Mouse (Mus musculus) kidney, postnatal 0 days (tissue): ENCODE measurements around the gene Gsto1. TPM values are rescaled to one million over a fixed set of nuclear protein-coding genes. Genes with fewer than 3 reads are reported as not detected.

Experiments used
- ATAC-seq: fragments of 200-750 bp; cut with Nextera tagmentation; replicated peaks from 2 replicates; pipeline ENCODE4 v1.8.0; 2017; ENCODE audit warnings: low read depth, moderate number of reproducible peaks, moderate TSS enrichment, moderate library complexity; ENCODE audit not compliant: low FRiP score
- DNase-seq: peaks from one replicate; pipeline ENCODE4 v3.0.0-alpha.2; 2016; ENCODE audit warnings: low spot score
- H3K27ac ChIP-seq: fragments of 300-500 bp; sonication (generic); 2 replicates; pipeline ENCODE4 v1.5.1; 2014; ENCODE audit warnings: mild to moderate bottlenecking
- H3K27me3 ChIP-seq: fragments of 300-500 bp; sonication (generic); 2 replicates; pipeline ENCODE4 v1.6.1; 2014; ENCODE audit warnings: low read length, mixed read lengths; ENCODE audit not compliant: insufficient read depth
- H3K36me3 ChIP-seq: fragments of 300-500 bp; sonication (generic); 2 replicates; pipeline ENCODE4 v1.6.1; 2014; ENCODE audit warnings: low read length, mixed read lengths; ENCODE audit not compliant: insufficient read depth
- H3K4me1 ChIP-seq: fragments of 300-500 bp; sonication (generic); replicated peaks from 2 replicates; pipeline ENCODE4 v1.6.1; 2014; ENCODE audit warnings: antibody characterized with exemption, low read length, mixed read lengths; ENCODE audit not compliant: insufficient read depth
- H3K4me2 ChIP-seq: fragments of 300-500 bp; sonication (generic); 2 replicates; pipeline ENCODE4 v1.6.1; 2014; ENCODE audit warnings: mild to moderate bottlenecking, low read length, moderate library complexity, mixed read lengths
- H3K4me3 ChIP-seq: fragments of 300-500 bp; sonication (generic); replicated peaks from 2 replicates; pipeline ENCODE4 v1.5.1; 2014; ENCODE audit warnings: low read depth, low read length
- H3K9ac ChIP-seq: fragments of 300-500 bp; sonication (generic); 2 replicates; pipeline ENCODE4 v1.6.1; 2014; ENCODE audit warnings: low read depth, low read length
- H3K9me3 ChIP-seq: fragments of 300-500 bp; sonication (generic); replicated peaks from 2 replicates; pipeline ENCODE4 v1.6.1; 2016; ENCODE audit warnings: low read length, inconsistent platforms, mixed read lengths
- CTCF ChIP-seq: IDR thresholded peaks from 2 replicates; pipeline ENCODE4 v1.5.1; 2016; ENCODE audit warnings: antibody characterized with exemption, low read depth, mild to moderate bottlenecking, moderate library complexity
- WGBS: fragments of 180-500 bp; shearing (Covaris S2); extraction: QIAGEN DNeasy Blood & Tissue Kit; methylation state at CpG from one replicate; pipeline ENCODE4 v1.1.7; 2014; 5-methylcytosine and 5-hydroxymethylcytosine counted together
- polyA plus RNA-seq: library from polyadenylated mRNA; unstranded; fragments of >200 nt; fragmentation: Nextera tagmentation; extraction: Ambion mirVana; gene quantifications from 2 replicates; pipeline ENCODE4 v1.2.1, GENCODE M21; 2015

The Gsto1 gene
- polyA plus RNA-seq, 1 experiment from 2014 or later, result 159 TPM

GRCm38 (mm10) chr19:47865353-47865947, 10.7 kb downstream of the Gsto1 start, which contains the start of gene Gsto2:
TSS of gene Gsto2 (plus strand) at chr19:47865534.
- Histone ChIP-seq H3K4me1 (no peaks in the 10 kb centered on the region), H3K27ac (peak within 1 kb of the TSS; percentile 86), H3K27me3 (no peaks in the 10 kb centered on the region), H3K9me3 (no peaks in the 10 kb centered on the region), H3K4me3 (peak within 1 kb of the TSS; percentile 55), H3K9ac (peak within 1 kb of the TSS; percentile 81), H3K36me3 (peaks cover 8% of the 10 kb centered on the region; the same call in 1 of the 2 replicates), H3K4me2 (peak within 1 kb of the TSS; percentile 96)
- WGBS, result under 1% methylated on average over 49 of the region's 49 CpGs
- ATAC-seq (peak; percentile 100), DNase-seq (peak; percentile 98)
- TF ChIP-seq CTCF, result peak; percentile 62

DNA sequence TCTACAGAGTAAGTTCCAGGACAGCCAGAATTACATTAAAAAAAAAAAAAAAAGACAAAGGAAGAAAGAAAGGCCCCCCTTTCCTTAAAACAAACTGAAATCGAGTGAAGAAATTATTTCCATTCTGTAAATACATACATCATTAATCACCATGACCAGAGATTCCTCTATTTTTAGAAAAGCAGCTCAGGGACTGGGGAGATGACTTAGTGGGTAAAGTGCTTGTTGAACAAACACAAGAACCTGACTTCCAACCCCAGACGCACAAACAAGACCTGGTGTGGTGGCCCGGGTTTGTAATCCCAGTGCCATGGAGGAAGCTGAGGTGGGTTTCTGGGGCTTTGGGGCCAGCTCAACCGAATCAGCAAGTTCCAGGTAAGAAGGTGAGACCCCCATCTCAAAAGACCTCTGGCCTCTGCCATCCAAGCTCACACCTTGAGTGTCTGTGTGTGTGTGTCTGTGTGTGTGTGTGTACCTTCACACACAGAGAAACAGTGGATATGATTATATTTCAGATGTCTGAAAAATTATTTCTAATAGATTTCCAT, 12.9 kb downstream of the Gsto1 start:
- Histone ChIP-seq H3K4me3 (no peak overlapping the region), H3K9ac (no peak overlapping the region), H3K36me3 (no peaks in the 10 kb centered on the region), H3K27me3 (no peaks in the 10 kb centered on the region), H3K27ac (no peak overlapping the region), H3K4me1 (no peaks in the 10 kb centered on the region), H3K9me3 (no peaks in the 10 kb centered on the region), H3K4me2 (no peak overlapping the region)
- ATAC-seq (no peak), DNase-seq (no peak)
- 67% methylated on average over 4 of the region's 4 CpGs for WGBS
- no peak for TF ChIP-seq CTCF

DNA sequence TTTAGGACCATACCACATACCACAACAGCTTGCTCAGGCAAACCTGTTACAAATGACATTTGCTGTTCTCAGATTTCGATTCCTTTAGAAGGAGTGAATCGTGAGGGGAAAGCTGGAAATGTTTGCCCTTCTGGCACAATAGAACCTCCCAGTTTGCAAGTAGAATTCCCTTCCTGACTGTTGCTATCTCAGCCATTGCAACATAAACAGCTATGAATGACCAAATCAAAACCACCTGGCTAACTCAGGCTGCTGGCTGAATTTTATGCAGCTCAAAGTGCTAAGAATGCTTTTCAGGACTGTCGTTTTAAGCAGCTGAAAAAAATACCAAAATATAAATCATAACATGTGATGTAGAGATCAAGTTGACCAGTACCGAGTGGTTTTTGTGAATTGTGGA, 14.2 kb downstream of the Gsto1 start:
- H3K9me3 ChIP-seq, result no peaks in the 10 kb centered on the region
- no peaks in the 10 kb centered on the region for H3K36me3 ChIP-seq
- H3K4me1 ChIP-seq, result no peaks in the 10 kb centered on the region
- no peak for TF ChIP-seq CTCF
- ATAC-seq (no peak), DNase-seq (no peak)
- H3K27me3 ChIP-seq, result no peaks in the 10 kb centered on the region
- WGBS, result 49% methylated on average over 4 of the region's 4 CpGs
- H3K4me3 ChIP-seq, result no peak overlapping the region
- H3K27ac ChIP-seq, result no peak overlapping the region
- H3K9ac ChIP-seq, result no peak overlapping the region
- H3K4me2 ChIP-seq, result no peak overlapping the region

GRCm38 (mm10) chr19:47869516-47869915, 14.7 kb downstream of the Gsto1 start:
- Histone ChIP-seq H3K4me2 (no peak overlapping the region), H3K27ac (no peak overlapping the region), H3K4me1 (no peaks in the 10 kb centered on the region), H3K4me3 (no peak overlapping the region), H3K27me3 (no peaks in the 10 kb centered on the region), H3K36me3 (no peaks in the 10 kb centered on the region), H3K9ac (no peak overlapping the region), H3K9me3 (no peaks in the 10 kb centered on the region)
- ATAC-seq (no peak), DNase-seq (no peak)
- no peak for TF ChIP-seq CTCF
- WGBS, result 34% methylated on average over 3 of the region's 3 CpGs

- no peak for DNase-seq
- Histone ChIP-seq H3K27me3 (no peaks in the 10 kb centered on the region), H3K36me3 (no peaks in the 10 kb centered on the region), H3K4me3 (no peak overlapping the region), H3K4me2 (no peak overlapping the region), H3K9ac (no peak overlapping the region), H3K27ac (no peak overlapping the region), H3K9me3 (no peaks in the 10 kb centered on the region), H3K4me1 (no peaks in the 10 kb centered on the region)
- no peak for ATAC-seq
- WGBS, result 78% methylated on average over 7 of the region's 7 CpGs
- no peak for TF ChIP-seq CTCF
Measured at GRCm38 (mm10) chr19:47870102-47870666, 15.4 kb downstream of the Gsto1 start.

- no peak for ATAC-seq
- no peaks in the 10 kb centered on the region for H3K36me3 ChIP-seq
- H3K4me3 ChIP-seq, result no peak overlapping the region
- no peak overlapping the region for H3K9ac ChIP-seq
- DNase-seq, result peak; percentile 43
- H3K4me1 ChIP-seq, result no peaks in the 10 kb centered on the region
- H3K9me3 ChIP-seq, result no peaks in the 10 kb centered on the region
- no peak overlapping the region for H3K4me2 ChIP-seq
- H3K27me3 ChIP-seq, result no peaks in the 10 kb centered on the region
- WGBS, result 34% methylated on average over 10 of the region's 10 CpGs
- no peak overlapping the region for H3K27ac ChIP-seq
- TF ChIP-seq CTCF, result peak; percentile 57
Measured at GRCm38 (mm10) chr19:47871515-47871914, 16.7 kb downstream of the Gsto1 start.
